Mouse (Mus musculus): ENCODE measurements around the gene Wdtc1.

The Wdtc1 gene

GRCm38 (mm10) chr4:133375812-133376577, 22.7 kb upstream of the Wdtc1 start:
- DNase-seq (ENCODE audit: low read depth, low spot score), result no peak

- DNase-seq (ENCODE audit: low read depth, low spot score), result no peak
These were observed 20.7 kb upstream of the Wdtc1 start for GRCm38 (mm10) chr4:133374011-133374410.

GRCm38 (mm10) chr4:133372278-133372665, 19.0 kb upstream of the Wdtc1 start:
- DNase-seq (ENCODE audit: low read depth, low spot score), result no peak

- no peak for DNase-seq (ENCODE audit: low read depth, low spot score)
These were observed 18.5 kb upstream of the Wdtc1 start for GRCm38 (mm10) chr4:133371621-133372277.

GRCm38 (mm10) chr4:133370298-133371274, 17.3 kb upstream of the Wdtc1 start:
- DNase-seq (ENCODE audit: low read depth, low spot score), result no peak

- peak; percentile 94 for DNase-seq (ENCODE audit: low read depth, low spot score)
These were observed 16.4 kb upstream of the Wdtc1 start, which contains the start of gene Slc9a1 for GRCm38 (mm10) chr4:133369553-133370297. Slc9a1 (plus strand) TSS chr4:133369706.

- no peak for DNase-seq (ENCODE audit: low read depth, low spot score)
These were observed 1.4 kb upstream of the Wdtc1 start for GRCm38 (mm10) chr4:133354641-133355040.

GRCm38 (mm10) chr4:133352797-133353196, 484 bp downstream of the Wdtc1 start:
- no peak for DNase-seq (ENCODE audit: low read depth, low spot score)

- no peak for DNase-seq (ENCODE audit: low read depth, low spot score)
These were observed 5.1 kb downstream of the Wdtc1 start for GRCm38 (mm10) chr4:133348051-133348775.

- no peak for DNase-seq (ENCODE audit: low read depth, low spot score)
These were observed 5.7 kb downstream of the Wdtc1 start for GRCm38 (mm10) chr4:133347624-133348023.

GRCm38 (mm10) chr4:133346577-133346976, 6.7 kb downstream of the Wdtc1 start:
- DNase-seq (ENCODE audit: low read depth, low spot score), result no peak

- DNase-seq (ENCODE audit: low read depth, low spot score), result no peak
These were observed 7.6 kb downstream of the Wdtc1 start for GRCm38 (mm10) chr4:133345702-133346101.

GRCm38 (mm10) chr4:133344112-133344511, 9.2 kb downstream of the Wdtc1 start:
- DNase-seq (ENCODE audit: low read depth, low spot score), result no peak

GRCm38 (mm10) chr4:133340217-133340616, 13.1 kb downstream of the Wdtc1 start:
- no peak for DNase-seq (ENCODE audit: low read depth, low spot score)

GRCm38 (mm10) chr4:133339148-133339749, 14.0 kb downstream of the Wdtc1 start:
- peak; percentile 91 for DNase-seq (ENCODE audit: low read depth, low spot score)

- DNase-seq (ENCODE audit: low read depth, low spot score), result no peak
These were observed 14.7 kb downstream of the Wdtc1 start for GRCm38 (mm10) chr4:133338521-133339095.

- DNase-seq (ENCODE audit: low read depth, low spot score), result no peak
These were observed 15.3 kb downstream of the Wdtc1 start for GRCm38 (mm10) chr4:133337833-133338520.

GRCm38 (mm10) chr4:133333306-133333705, 20.0 kb downstream of the Wdtc1 start:
- DNase-seq (ENCODE audit: low read depth, low spot score), result no peak

- no peak for DNase-seq (ENCODE audit: low read depth, low spot score)
These were observed 23.0 kb downstream of the Wdtc1 start for GRCm38 (mm10) chr4:133330296-133330695.

Data from forelimb bud, embryonic 11.5 days (tissue).